In the genomic region with DNA sequence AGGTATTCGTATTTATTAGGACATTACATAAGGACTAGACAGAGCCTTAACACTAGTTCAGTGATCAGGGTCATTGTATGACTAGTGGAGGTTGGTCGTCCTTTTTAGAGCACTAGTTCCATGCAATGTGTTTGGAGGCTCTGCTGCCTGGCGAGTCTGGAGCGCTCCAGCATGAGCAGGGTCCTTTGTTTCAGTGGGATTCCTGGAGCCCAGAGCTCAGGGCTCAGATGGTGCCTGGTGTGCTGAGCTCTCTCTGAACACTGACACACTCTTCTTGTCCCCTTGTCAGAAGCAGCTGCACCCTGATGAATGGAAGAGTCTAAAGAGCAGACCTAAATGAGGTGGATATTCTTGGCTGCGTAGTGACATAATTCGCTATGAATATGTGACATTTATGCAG, we compare ENCODE assay signal across 14 mouse cellular contexts. TPM values are rescaled to one million over a fixed set of nuclear protein-coding genes. Genes with fewer than 3 reads are reported as not detected.
A peak's percentile ranks its signal among the peaks of the same experiment; 100 is the strongest.
DNase-seq lines count a peak whose midpoint lies in the region; ATAC-seq lines count a peak whose summit lies in the region.
"Had no signal": no experiment of that assay in that cellular context is flagged by ENCODE, and none has a peak within 500 bp of the region (broad histone marks: within the 10 kb centered on the region; RNA-seq: fewer than 3 reads in every experiment).

No protein-coding gene starts in this region.

- WGBS in hindbrain, embryonic 12.5 days: 60% methylated on average over 6 of the region's 6 CpGs
- 54% methylated on average over 6 of the region's 6 CpGs for WGBS in neural tube, embryonic 14.5 days

- H3K36me3 ChIP-seq in hindbrain, embryonic 12.5 days: peaks cover 5% of the 10 kb centered on the region; the same call in 1 of the 2 replicates
- peaks cover 2% of the 10 kb centered on the region; the same call in 1 of the 2 replicates for H3K36me3 ChIP-seq in neural tube, embryonic 14.5 days (ENCODE audit: control insufficient read depth, insufficient read depth, low read length)

- no peak overlapping the region for H3K9ac ChIP-seq in hindbrain, embryonic 12.5 days
- H3K9ac ChIP-seq in neural tube, embryonic 14.5 days (replicated peaks; ENCODE audit: low read depth, low read length): no peak overlapping the region
- H3K9ac ChIP-seq: liver, embryonic 14.5 days had no signal

- H3K4me3 ChIP-seq in hindbrain, embryonic 12.5 days: no peak overlapping the region
- H3K4me3 ChIP-seq in neural tube, embryonic 14.5 days (ENCODE audit: low read depth, low read length): no peak overlapping the region

- H3K4me1 ChIP-seq in hindbrain, embryonic 12.5 days: peaks cover 3% of the 10 kb centered on the region; the same call in 1 of the 2 replicates
- H3K4me1 ChIP-seq in neural tube, embryonic 14.5 days (ENCODE audit: control insufficient read depth, insufficient read depth, low read length): no peaks in the 10 kb centered on the region

- H3K9me3 ChIP-seq in hindbrain, embryonic 12.5 days (replicated peaks): no peaks in the 10 kb centered on the region
- H3K9me3 ChIP-seq in neural tube, embryonic 14.5 days (ENCODE audit: control insufficient read depth, low read length): no peaks in the 10 kb centered on the region

- peak; percentile 10 for DNase-seq in left cerebral cortex, adult 11 months (ENCODE audit: low spot score)
- DNase-seq in left cerebral cortex, adult 8-10 months (ENCODE audit: low spot score in 2 of 2): no peak
- peak; percentile 36 for DNase-seq in embryo, embryonic 10.5 days (ENCODE audit: low spot score)
- DNase-seq in testis, postnatal 14 days (ENCODE audit: low spot score): no peak
- DNase-seq in heart, postnatal 4 days: no peak
- DNase-seq in urinary bladder, postnatal 36 days (ENCODE audit: low spot score in 2 of 2): no peak
- DNase-seq: adrenal gland, postnatal 36 days; gastrocnemius, postnatal 36 days; kidney, adult 2 months; spleen, adult 18-20 months; thymus, postnatal 14 days had no signal

- H3K27me3 ChIP-seq in hindbrain, embryonic 12.5 days: no peaks in the 10 kb centered on the region
- H3K27me3 ChIP-seq in neural tube, embryonic 14.5 days (ENCODE audit: control insufficient read depth, insufficient read depth, low read length): no peaks in the 10 kb centered on the region

- ATAC-seq in hindbrain, embryonic 12.5 days (ENCODE audit: low FRiP score): peak; percentile 89
- peak; percentile 85; the same call in 1 of the 2 replicates for ATAC-seq in neural tube, embryonic 14.5 days (ENCODE audit: low read depth)

- peak overlapping the region; percentile 57 for H3K27ac ChIP-seq in hindbrain, embryonic 12.5 days
- no peak overlapping the region for H3K27ac ChIP-seq in neural tube, embryonic 14.5 days (ENCODE audit: low read depth, low read length)
- H3K27ac ChIP-seq: liver, embryonic 14.5 days had no signal

- no peak overlapping the region for H3K4me2 ChIP-seq in hindbrain, embryonic 12.5 days (replicated peaks)
- no peak overlapping the region for H3K4me2 ChIP-seq in neural tube, embryonic 14.5 days (ENCODE audit: low read depth, low read length)

RNA-seq across cellular contexts. Expression of a gene that starts 45.1 kb away (rescaled TPM):
- 10 to 100 TPM; 29.8 to 33.0 (median 31.8) TPM for total RNA-seq in left cerebral cortex, adult 8-10 months (2022)
- polyA plus RNA-seq in hindbrain, embryonic 12.5 days (2016; fragmentation: Nextera tagmentation; extraction: Ambion mirVana): 21.0 and 24.3 TPM in 2 replicates
- polyA plus RNA-seq in neural tube, embryonic 14.5 days (2014; fragmentation: Nextera tagmentation; extraction: Ambion mirVana): 13.1 and 16.6 TPM in 2 replicates
- 10 to 100 TPM; 76.5 to 78.1 TPM for total RNA-seq in heart, postnatal 4 days (2021)

Comparison
In these comparisons a context has a peak if more than half of its experiments do, and no peak if none do; other contexts are left out.
1. DNase-seq: peak in left cerebral cortex, adult 11 months (single experiment) and embryo, embryonic 10.5 days (single experiment); none in left cerebral cortex, adult 8-10 months (0 of 2), testis, postnatal 14 days (single experiment), heart, postnatal 4 days (single experiment) and urinary bladder, postnatal 36 days (0 of 2).